Mouse (Mus musculus): ENCODE measurements around the gene Pknox1.
"Not testable (repeated sequence)": the region's sequence is repeated elsewhere in the genome, so short reads cannot be mapped to it uniquely, and the experiment has no call there.

Pknox1 gene

DNA sequence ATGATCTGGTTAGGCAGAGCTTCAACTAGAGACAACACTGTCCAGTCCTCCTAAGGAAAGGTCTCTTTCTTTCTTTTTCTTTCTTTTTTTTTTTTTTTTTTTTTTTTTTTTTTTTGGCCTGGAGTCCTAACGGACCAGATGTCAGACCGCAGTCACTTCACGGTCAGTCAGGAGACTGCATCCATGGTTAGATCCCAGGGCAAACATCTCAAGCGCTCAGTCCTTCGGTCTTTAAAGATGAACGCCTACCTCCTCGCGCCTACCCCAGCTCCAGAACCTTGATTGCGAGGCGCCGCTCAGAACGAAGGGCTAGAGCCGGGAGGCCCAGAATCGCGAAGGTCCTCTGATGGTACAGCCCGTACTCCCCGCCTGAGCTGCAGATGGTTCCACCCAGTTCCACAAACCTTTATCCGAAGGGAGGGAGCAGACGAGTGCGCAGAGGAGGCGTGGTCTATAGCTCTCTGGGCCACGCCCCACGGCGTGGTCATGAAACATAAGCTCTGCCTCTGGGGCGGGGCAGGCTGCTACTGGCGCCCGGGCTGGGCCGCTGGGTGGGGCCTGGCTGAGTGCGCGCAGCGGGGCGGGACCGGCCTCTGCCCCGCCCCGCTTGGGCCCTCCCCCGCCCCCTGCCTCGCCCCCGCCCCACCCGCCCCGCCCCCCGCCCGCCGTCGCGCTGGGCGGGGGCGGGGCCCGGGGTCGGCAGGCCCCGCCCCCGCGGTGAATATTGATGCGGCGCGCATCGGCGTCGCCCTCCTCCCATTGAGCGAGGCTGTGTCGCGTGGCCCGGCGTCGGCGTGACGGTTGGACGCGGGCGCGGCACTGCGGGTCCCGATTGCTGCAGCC, at the start of gene Pknox1:
TSS of gene Pknox1 (plus strand) at position 720 of the 843 bp plus-strand sequence.
- DNase-seq (ENCODE audit: low spot score in 2 of 2) = peak; percentile 89 to 98

DNA sequence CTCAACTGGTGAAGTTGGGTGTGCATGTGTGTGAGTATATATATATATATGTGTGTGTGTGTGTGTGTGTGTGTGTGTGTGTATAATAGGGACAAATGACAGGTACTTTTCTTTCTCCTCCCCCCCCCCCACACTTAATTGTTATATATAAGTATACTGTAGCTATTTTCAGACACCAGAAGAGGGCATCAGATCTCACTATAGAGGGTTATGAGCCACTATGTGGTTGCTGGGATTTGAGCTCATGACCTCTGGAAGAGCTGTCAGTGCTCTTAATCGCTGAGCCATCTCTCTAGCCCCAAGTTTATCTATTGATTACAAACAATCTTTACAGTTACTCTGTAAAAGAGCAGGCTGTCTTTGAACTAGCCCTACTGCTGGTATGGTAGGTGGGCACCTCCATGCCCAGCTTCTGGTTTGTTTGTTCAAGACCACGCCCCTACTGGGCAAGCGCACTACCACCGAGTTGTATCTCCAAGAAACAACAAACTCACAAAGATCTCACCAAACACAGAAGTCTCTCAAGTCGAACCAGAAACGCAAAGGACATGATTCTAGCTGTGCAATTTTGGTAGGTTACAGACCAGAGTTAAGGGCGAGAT, 45.1 kb upstream of the Pknox1 start:
- no peak for DNase-seq (ENCODE audit: low spot score in 2 of 2)

DNA sequence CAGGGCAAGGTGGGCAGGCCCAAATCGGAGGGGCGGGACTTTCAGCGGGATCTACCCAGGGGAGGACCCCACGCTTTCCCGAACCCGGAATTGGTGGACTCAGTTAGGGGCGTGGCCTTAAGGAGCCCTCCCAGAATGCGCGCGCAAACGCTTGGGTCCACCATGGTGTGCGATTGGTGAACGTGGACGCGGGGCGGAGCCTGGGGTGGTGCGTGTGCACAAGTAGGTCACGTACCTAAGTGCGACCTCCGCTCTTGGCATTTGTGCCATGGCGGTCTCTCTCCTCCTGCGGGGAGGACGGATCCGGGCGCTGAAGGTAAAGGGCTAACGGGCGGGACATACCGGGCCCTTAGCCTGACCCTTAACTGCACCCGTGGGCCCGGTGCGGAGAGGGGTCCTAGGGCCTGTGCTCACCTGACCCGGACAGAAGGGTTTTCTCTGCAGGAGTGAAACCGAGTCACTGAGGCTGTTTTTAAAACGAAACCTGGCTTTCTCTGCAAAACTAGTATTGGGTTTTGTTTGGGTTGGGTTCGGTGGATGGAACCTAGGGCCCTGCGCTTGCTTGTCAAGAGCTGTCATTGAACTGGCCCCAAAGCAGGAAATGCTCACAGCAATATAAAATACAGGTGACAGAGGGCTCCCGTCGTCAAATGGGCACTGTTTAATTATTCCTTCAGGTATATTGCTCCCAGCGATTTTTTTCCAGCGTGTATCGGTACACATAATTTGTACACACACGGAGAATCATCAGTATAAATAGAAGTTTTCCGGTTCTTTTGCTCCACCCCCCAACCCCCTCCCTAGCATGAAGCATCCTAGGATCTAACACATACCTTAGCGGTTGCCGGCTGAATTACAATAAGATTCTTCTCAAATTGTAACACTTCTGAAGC, 44.3 kb upstream of the Pknox1 start, which contains the start of the genes Wdr4 and Ndufv3:
TSS of gene Wdr4 (minus strand) at position 35 of the 893 bp plus-strand sequence.
TSS of gene Ndufv3 (plus strand) at position 170 of the 893 bp plus-strand sequence.
- peak; percentile 92 to 95 for DNase-seq (ENCODE audit: low spot score in 2 of 2)

DNA sequence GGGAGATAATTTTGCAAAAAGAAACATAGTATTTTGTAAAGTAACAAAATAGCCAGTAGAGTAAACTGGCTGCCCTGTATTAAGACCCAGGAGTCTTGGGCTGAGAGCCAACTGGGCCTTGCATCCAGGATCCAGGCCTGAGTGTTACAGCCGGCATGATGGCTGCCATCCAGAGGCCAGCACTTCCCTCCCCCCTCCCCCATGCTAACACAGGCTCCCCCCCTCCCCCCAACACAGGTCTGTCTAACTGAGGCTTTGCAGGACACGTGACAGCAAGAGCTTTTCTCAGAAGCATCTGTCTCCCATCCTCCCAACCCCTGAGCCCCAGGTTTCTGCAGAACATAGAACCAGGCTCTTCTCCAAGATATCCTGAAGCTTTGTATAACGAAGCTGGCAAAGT, 43.6 kb upstream of the Pknox1 start:
- DNase-seq (ENCODE audit: low spot score in 2 of 2) = peak in 1 of 2 experiments; percentile 74

DNA sequence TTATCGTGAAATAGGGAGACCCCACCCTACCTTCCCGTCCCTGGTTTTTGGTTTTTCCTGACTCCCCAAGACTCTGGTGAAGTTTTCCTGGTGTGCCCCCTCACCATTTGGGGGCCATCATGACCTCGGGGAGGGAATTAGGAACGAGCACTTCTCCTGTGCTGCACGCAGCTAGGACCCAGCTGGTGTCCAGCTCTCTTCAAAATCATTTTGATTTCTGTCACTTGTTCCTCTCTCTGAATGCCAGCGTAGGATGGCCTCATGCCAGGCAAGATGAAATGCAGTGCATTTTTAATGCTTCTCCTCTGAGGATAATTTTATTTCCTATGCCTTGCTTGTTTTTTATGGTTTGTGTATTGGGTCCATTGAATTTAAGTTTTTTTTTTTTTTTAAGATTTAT, 42.6 kb upstream of the Pknox1 start:
- DNase-seq (ENCODE audit: low spot score in 2 of 2) = peak in 1 of 2 experiments; percentile 27

DNA sequence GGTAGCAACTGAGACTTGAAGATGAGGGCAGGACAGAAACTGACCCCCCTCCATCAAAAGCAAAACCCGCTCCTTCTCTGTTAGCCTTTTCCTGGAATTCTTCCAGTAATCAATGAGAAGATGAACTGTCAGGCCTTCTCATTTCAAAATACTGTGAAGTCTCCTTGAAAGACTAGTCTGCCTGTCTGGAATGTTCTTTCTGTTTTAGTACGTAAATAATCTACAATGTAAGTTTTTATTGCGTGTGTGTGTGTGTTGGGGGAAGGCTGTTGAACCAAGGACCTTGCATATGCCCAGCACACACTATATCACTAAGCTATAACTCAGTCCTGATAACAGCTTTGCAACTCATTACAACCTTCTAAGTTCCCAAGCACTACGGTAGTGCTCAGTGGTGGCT, 39.4 kb upstream of the Pknox1 start:
- no peak for DNase-seq (ENCODE audit: low spot score in 2 of 2)

DNA sequence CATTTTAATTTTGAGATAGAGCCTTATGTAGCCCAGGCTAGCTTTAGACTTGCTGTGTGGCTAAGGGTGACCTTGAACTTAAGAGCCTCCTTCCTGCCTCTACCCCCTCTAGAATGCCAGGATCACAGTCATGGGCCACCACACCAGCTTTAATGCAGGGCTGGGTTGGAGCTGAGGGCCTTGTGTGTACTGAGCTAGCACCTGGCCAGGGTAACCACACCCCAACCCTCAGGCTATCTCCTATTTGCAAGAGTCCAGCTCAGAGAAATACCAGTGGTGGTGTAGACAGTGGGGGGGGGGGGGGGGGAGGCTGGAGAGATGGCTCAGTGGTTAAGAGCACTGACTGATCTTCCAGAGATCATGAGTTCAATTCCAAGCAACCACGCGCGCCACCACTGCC, 38.7 kb upstream of the Pknox1 start:
- no peak for DNase-seq (ENCODE audit: low spot score in 2 of 2)

DNA sequence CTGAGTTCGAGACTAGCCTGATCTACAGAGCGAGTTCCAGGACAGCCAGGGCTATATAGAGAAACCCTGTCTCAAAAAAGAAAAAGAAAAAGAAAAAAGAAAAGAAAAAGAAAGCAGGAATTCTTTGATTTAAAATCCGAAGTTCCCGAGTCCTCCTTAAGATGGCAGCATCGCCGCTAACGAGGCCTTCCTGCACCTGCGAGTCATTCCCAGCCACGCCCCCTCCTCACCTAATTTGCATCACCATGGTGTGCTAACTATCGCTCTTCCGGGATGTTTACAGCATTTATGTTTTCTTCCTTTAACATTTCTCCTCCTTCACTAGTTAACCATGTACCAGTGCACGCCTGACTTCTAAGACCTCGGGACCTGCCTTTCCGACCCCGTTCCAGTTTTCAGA, 35.2 kb upstream of the Pknox1 start:
- peak in 1 of 2 experiments; percentile 33 for DNase-seq (ENCODE audit: low spot score in 2 of 2)

DNA sequence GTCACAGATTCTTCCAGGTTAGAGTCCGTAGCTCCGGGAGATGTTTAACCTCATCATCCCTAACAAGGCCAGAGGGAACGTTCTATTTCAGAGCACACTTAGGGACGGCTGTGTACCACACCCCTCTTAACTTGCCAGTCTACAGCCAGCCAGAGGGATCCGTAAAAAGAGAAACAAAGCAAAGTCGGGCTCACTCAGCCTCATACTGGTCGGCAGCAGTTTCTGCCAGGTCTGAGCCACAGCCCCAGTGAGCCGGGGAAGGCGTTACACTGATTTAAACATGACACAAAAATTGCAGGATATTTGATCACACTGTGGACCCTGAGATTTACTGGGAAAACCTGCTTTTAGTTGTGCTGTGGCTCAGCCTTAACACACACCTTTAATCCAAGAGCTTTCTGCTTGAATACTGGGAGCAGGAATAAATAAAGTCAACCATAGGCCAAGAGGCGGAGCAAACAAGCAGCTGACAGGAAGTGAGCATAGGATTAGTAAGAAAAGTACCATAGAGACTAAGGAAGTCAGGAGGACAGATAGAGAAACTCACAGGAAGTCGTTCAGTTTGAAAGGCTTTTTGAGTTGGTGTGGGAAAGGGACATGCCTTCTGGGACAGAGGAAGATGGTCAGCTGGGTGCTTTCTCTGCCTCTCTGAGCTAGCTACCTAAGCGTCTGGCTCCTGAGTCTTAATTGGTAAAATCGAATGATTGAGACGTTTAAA, 32.9 kb upstream of the Pknox1 start:
- no peak for DNase-seq (ENCODE audit: low spot score in 2 of 2)

DNA sequence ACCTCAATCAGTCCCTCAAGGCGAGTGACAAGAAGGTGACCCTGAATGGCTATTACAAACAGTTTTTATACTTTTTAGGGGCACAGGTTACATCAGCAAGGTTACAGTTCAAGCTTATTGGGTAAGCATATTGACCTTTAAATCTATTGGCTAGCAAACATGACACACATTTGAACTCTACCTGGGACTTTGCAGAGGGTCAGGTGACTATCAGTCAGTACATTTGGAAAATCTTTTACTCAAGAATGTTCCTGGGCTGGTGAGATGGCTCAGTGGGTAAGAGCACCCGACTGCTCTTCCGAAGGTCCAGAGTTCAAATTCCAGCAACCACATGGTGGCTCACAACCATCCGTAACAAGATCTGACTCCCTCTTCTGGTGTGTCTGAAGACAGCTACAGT, 32.2 kb upstream of the Pknox1 start:
- not testable (repeated sequence) for DNase-seq (ENCODE audit: low spot score in 2 of 2)

DNA sequence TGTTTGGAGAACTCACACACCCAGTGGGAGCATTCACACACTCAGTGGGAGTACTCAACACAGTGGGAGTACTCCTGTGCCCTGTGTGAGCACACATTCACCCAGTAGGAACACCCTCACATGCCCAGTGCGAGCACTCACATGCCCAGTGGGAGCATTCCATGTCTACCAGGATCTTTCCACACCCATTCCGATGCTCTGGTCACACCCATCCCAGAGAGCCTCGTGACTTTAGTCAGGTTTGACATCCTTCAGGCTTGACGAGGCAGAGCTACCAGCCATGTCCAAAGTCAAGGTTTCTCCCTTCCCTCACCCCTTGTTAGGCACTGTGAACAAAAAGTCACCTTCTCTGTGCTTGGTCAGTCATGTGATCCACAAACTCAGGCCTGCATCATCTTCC, 29.2 kb upstream of the Pknox1 start:
- no peak for DNase-seq (ENCODE audit: low spot score in 2 of 2)

DNA sequence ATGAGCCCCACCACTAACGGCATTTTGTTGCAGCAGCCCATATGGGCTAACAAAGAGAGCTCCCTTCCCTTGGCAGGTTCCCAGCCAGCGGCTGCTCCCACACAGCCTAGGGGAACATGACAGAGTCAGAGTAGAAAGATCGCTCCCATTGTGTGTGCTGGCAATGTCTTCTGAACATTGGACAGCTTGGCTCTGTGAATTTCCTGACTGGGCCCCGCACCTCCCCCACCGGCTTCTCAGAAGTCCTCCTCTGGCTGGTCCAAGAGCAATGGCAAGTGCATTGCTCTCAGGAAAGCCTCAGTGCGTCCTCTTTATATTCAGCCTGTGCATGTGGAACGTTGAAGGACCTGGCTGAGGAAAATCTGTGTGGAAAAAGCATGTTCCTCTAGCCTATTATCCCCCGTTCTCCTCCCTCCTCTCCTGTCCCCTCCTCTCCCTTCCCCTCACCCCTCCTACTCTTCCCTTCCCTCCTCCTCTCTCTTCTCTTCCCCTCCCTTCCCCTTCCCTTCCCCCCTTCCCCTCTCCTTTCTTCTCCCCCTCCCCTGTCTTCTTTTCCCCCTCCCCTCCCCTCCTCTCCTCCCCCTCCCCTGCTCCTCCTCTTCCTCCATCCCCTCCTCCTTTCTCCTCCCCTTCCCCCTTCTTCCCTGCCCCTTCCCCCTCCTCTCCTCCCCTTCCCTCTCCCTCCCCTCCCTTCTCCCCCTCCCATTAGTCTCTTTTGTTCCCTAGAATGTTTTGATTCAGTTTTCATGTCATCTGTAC, 28.5 kb upstream of the Pknox1 start:
- peak in 1 of 2 experiments; percentile 78 for DNase-seq (ENCODE audit: low spot score in 2 of 2)

DNA sequence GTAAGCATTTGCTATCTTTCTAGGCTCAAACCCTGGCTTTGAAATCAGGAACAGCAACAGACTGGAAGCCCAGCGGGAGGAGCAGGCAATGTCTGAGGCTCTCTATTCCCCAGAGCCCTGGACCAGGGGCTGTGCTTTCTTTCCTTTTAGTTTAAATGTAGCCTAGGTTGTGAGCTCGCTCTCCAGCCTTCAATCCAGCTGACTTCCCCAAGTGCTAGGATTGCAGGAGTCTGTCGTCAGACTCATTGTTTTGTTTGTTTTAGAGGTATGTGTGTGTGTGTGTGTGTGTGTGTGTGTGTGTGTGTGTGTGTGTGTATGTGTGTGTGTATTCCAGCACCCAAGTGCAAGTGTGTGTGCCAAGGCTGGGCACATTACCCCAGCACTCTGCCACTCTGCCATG, 24.4 kb upstream of the Pknox1 start:
- no peak for DNase-seq (ENCODE audit: low spot score in 2 of 2)

DNA sequence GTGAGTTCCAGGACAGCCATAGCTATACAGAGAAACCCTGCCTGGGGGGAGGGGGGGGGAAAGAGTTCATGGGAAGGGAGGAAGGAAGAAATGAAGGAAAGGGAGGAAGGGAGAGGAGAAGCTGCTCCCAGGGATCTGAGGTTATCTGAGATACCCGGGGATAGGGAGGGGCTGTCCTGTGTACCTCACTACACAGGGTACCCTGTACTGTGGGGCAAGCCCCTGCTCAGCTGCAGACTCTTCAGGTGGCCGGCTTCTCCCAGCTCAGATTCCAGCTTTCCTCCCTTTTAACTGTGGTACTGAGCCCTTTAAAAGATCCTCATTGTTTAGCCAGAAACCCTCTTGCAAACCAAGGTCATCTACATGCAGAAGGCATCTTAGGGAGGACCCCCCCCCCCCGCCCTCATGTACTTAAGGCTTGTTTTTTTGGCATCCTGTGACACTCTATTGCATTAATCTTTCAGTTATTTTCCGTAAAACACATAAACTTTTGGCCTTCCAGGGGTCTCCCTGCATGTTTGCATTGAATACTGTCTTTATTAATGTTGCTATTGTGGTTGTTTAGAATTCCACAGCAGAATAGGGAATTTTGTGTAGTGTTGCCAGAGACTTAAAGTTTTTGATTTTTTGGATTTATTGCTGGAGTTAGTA, 23.6 kb upstream of the Pknox1 start:
- DNase-seq (ENCODE audit: low spot score in 2 of 2) = no peak

DNA sequence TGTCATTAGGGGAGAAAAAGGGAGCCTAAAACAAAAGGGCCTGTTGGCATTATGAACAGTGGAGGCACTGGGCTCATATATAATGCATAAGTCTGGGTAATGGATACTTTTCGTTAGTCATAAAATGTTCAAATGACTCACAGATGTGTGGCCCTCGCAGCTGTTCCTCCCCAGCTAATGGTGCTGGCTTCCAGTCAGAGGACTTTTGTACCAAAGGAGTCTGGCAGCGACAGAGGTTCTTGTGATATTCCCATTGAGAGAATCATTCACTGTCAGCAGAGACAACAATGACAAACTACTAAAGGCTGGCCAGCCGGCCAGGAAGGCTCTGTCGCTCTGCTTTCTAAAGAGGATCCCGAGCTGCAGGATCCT, 23.1 kb upstream of the Pknox1 start:
- no peak for DNase-seq (ENCODE audit: low spot score in 2 of 2)

DNA sequence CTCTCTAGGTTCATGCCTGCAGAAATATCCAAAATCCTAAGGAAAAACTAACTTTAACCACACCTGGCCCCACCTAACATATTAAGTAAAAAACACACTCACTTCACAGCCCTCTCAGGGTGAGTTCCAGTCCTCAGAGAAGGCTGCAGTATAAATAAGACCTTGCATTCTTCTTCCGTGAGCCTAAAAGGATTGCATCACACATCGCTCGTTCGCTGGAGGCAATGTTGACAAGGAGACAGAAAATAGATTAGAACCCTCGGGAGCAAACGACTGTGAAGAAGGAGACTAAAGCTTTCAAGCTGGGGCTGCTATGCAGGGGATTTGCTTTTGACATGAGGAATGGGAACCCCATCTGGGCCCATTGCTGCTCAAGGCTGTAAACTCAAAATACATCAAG, 21.0 kb upstream of the Pknox1 start:
- no peak for DNase-seq (ENCODE audit: low spot score in 2 of 2)

DNA sequence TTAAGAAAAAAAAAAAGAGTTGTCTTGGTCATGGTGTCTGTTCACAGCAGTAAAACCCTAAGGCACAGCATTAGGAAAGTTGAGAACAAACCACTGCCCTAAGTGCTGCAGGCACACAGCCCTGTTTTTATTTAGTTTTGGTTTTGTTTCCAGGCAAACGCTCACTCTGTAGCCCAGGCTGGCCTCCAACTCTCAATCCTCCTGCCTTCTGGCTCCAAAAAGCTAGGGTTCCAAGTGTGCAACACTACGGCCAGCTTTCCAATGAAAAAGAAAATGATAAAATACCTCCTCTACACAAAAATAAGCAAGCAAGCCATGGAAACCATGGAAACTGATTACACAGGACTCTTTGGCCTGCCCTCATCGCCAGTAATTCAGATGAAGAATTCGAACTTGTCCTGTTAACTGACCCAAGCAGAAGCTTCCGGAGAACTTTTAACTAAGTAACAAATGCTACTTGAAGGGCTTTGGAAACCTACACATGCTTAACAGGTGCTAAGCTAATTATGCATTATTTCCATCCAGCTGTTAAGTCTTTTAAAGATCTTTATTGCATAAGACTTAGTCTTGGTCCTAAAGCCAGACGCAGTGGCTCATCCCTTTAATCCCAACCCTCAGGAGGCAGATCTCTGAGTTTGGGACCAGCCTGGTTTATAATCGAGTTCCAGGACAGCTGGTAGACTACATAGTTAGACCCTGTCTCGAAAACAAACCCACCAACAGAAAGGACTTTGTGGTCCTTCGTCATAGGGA, 17.9 kb upstream of the Pknox1 start:
- DNase-seq (ENCODE audit: low spot score in 2 of 2) = no peak

DNA sequence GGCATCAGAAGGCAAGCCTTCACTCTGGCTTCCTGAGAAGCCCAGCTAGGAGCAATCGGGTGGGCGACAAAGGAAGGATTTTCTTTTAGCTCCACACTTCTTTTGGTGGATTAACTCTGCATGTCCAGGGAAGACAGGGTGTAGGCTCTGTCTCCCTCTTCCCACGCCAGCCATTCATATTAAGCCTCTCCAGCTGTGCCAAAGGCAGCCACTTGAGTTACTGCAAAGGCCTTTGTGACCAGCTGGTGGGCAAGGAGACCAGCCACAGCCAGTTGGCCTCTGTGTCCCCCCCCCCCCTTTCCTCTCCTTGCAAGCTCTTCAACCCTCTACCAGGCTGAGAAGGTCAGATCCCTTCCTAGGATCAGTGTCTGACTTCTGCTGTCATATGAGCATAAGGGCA, 16.6 kb upstream of the Pknox1 start:
- DNase-seq (ENCODE audit: low spot score in 2 of 2) = no peak

DNA sequence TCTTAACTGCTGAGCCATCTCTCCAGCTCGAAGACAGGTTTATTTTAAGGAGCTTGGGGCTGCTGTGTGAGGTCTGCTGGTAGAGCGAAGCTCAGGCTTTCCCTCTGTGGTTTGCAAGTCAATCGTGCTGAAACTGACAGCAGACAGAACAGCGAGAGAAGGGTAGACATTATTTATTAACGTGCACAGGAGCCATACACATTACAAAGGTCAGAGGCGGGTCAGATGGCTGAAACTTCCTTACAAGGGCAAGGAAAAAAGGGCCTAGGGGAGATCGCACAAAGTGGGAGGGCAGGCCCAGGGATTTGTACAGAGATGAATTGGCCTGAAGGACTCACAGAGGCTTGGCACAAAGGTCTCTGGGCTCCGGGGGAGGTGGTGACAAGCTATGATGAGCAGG, 15.1 kb upstream of the Pknox1 start:
- no peak for DNase-seq (ENCODE audit: low spot score in 2 of 2)

DNA sequence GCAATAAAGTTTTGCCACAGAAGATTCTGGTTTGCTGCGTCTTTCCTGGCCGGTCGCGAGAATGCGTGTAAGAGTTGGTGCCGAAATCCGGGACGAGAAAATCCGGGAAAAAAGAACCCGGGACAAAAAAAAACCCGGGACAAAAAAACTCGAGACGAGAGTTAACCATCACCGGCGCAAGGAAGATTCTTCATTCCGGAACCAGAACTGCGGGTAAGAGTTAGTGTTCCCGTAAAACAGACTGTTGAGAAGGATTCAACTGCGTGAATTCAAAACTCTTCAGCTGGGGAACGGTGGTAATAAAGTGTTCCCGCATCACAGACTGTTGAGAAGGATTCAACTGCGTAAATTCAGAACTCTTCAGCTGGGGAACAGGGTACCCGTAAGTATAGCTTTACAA, 11.9 kb upstream of the Pknox1 start:
- DNase-seq (ENCODE audit: low spot score in 2 of 2) = not testable (repeated sequence)
